Mouse (Mus musculus) left cerebral cortex, adult 11 months (tissue): Measurements from ENCODE around the gene 4930402H24Rik.
"Not testable (repeated sequence)": the region's sequence is repeated elsewhere in the genome, so short reads cannot be mapped to it uniquely, and the experiment has no call there.

ENCODE experiments used
- DNase-seq: peaks from one replicate; pipeline ENCODE4 v3.0.0; 2022; ENCODE audit warnings: low spot score

4930402H24Rik gene

GRCm38 (mm10) chr2:130852964-130853363, 53.2 kb downstream of the 4930402H24Rik start:
- DNase-seq: no peak

GRCm38 (mm10) chr2:130851363-130852246, 54.6 kb downstream of the 4930402H24Rik start:
- no peak for DNase-seq

- DNase-seq: no peak
Observed at GRCm38 (mm10) chr2:130849688-130850087, 56.5 kb downstream of the 4930402H24Rik start.

- no peak for DNase-seq
Observed at GRCm38 (mm10) chr2:130848313-130848712, 57.9 kb downstream of the 4930402H24Rik start.

GRCm38 (mm10) chr2:130843623-130844022, 62.6 kb downstream of the 4930402H24Rik start:
- DNase-seq: no peak

- peak; percentile 87 for DNase-seq
Observed at GRCm38 (mm10) chr2:130840846-130841245, 65.4 kb downstream of the 4930402H24Rik start.

GRCm38 (mm10) chr2:130839874-130840661, 66.1 kb downstream of the 4930402H24Rik start:
- peak; percentile 68 for DNase-seq

GRCm38 (mm10) chr2:130839528-130839873, 66.7 kb downstream of the 4930402H24Rik start:
- no peak for DNase-seq

GRCm38 (mm10) chr2:130839084-130839483, 67.1 kb downstream of the 4930402H24Rik start:
- no peak for DNase-seq

GRCm38 (mm10) chr2:130838131-130838530, 68.1 kb downstream of the 4930402H24Rik start:
- DNase-seq: no peak

GRCm38 (mm10) chr2:130833699-130834098, 72.5 kb downstream of the 4930402H24Rik start:
- DNase-seq: no peak

GRCm38 (mm10) chr2:130832582-130832981, 73.6 kb downstream of the 4930402H24Rik start:
- DNase-seq: no peak

- no peak for DNase-seq
Observed at GRCm38 (mm10) chr2:130832012-130832411, 74.2 kb downstream of the 4930402H24Rik start.

GRCm38 (mm10) chr2:130830236-130830635, 76.0 kb downstream of the 4930402H24Rik start:
- DNase-seq: no peak

- no peak for DNase-seq
Observed at GRCm38 (mm10) chr2:130829496-130829895, 76.7 kb downstream of the 4930402H24Rik start.

GRCm38 (mm10) chr2:130828668-130829067, 77.5 kb downstream of the 4930402H24Rik start:
- no peak for DNase-seq

GRCm38 (mm10) chr2:130828066-130828465, 78.1 kb downstream of the 4930402H24Rik start:
- not testable (repeated sequence) for DNase-seq

GRCm38 (mm10) chr2:130827410-130827809, 78.8 kb downstream of the 4930402H24Rik start:
- DNase-seq: peak; percentile 48

GRCm38 (mm10) chr2:130818838-130819647, 87.2 kb downstream of the 4930402H24Rik start:
- DNase-seq: peak; percentile 53

GRCm38 (mm10) chr2:130817865-130818264, 88.3 kb downstream of the 4930402H24Rik start:
- DNase-seq: no peak

- DNase-seq: no peak
Observed at GRCm38 (mm10) chr2:130816205-130816604, 90.0 kb downstream of the 4930402H24Rik start.

- DNase-seq: no peak
Observed at GRCm38 (mm10) chr2:130814492-130814891, 91.7 kb downstream of the 4930402H24Rik start.
